Mouse (Mus musculus): ENCODE data around the gene Klrb1b.

- TF ChIP-seq CTCF (IDR thresholded peaks at IDR 0.05; ENCODE audit: control insufficient read depth, insufficient read depth, low read length) (no peak), POLR2A (IDR thresholded peaks at IDR 0.05; ENCODE audit: borderline replicate concordance, control insufficient read depth, low read depth, low read length) (no peak)
These were observed 24.5 kb upstream of the Klrb1b start for GRCm38 (mm10) chr6:128850671-128851070.

Measured in bone marrow, adult 2 months (tissue).